Mouse (Mus musculus) small intestine, adult 2 months (tissue): ENCODE results near the gene Cse1l. TPM values are rescaled to one million over a fixed set of nuclear protein-coding genes. Genes with fewer than 3 reads are reported as not detected.

Source experiments
- H3K27ac ChIP-seq: fragments of 200-500 bp; 2 replicates; pipeline ENCODE4 v1.5.1; 2012; ENCODE audit warnings: low read depth, low read length, control low read depth, inconsistent platforms; ENCODE audit not compliant: insufficient read depth
- H3K27me3 ChIP-seq: fragments of 200-500 bp; 2 replicates; pipeline ENCODE4 v1.6.1; 2012; ENCODE audit warnings: mild to moderate bottlenecking, moderate library complexity, low read length, inconsistent platforms; ENCODE audit not compliant: control insufficient read depth, insufficient read depth
- H3K36me3 ChIP-seq: fragments of 200-500 bp; 2 replicates; pipeline ENCODE4 v1.6.1; 2012; ENCODE audit warnings: mild to moderate bottlenecking, low read length, control low read depth, inconsistent platforms; ENCODE audit not compliant: control insufficient read depth, insufficient read depth
- H3K4me1 ChIP-seq: fragments of 200-500 bp; 2 replicates; pipeline ENCODE4 v1.6.1; 2012; ENCODE audit warnings: low read length, inconsistent platforms, mixed read lengths; ENCODE audit not compliant: control insufficient read depth, insufficient read depth, insufficient read length
- H3K4me3 ChIP-seq: fragments of 200-500 bp; 2 replicates; pipeline ENCODE4 v1.5.1; 2012; ENCODE audit warnings: low read depth, mild to moderate bottlenecking, control low read depth, inconsistent platforms, low read length, moderate library complexity
- CTCF ChIP-seq: fragments of 200-500 bp; IDR thresholded peaks from 2 replicates; pipeline ENCODE4 v1.5.1; 2012; ENCODE audit warnings: low read depth, mild to moderate bottlenecking, control low read depth, inconsistent platforms, low read length, moderate library complexity, mixed read lengths; ENCODE audit not compliant: insufficient replicate concordance, insufficient read length; ENCODE audit errors: extremely low read depth
- POLR2A ChIP-seq: fragments of 200-500 bp; IDR thresholded peaks from 2 replicates; pipeline ENCODE4 v1.6.1; 2012; ENCODE audit warnings: low read depth, mild to moderate bottlenecking, control low read depth, inconsistent platforms, low read length, moderate library complexity
- WGBS: fragments of 180-500 bp; shearing (Covaris S2); methylation state at CpG from one replicate; pipeline ENCODE4 v1.1.7; 2018; 5-methylcytosine and 5-hydroxymethylcytosine counted together
- polyA plus RNA-seq: library from polyadenylated mRNA; depleted of rRNA; stranded (reverse); fragments of >200 nt; gene quantifications from 2 replicates; pipeline ENCODE4 v1.2.3, GENCODE M21; 2012

Gene Cse1l
- polyA plus RNA-seq, 1 experiment, result 3.5 TPM

- H3K27me3 ChIP-seq, result no peaks in the 10 kb centered on the region
- no peak overlapping the region for H3K27ac ChIP-seq
- no peaks in the 10 kb centered on the region for H3K4me1 ChIP-seq
- 67% methylated on average over 3 of the region's 3 CpGs for WGBS
- no peak overlapping the region for H3K4me3 ChIP-seq
- peaks cover 13% of the 10 kb centered on the region for H3K36me3 ChIP-seq
- TF ChIP-seq POLR2A, result no peak
- no peak for TF ChIP-seq CTCF
Measured at GRCm38 (mm10) chr2:166899746-166900145, 6.1 kb upstream of the Cse1l start.

GRCm38 (mm10) chr2:166900792-166901505 is 4.9 kb upstream of the Cse1l start:
- 87% methylated on average over 8 of the region's 8 CpGs for WGBS
- no peak for TF ChIP-seq CTCF
- no peak for TF ChIP-seq POLR2A
- Histone ChIP-seq H3K27ac (no peak overlapping the region), H3K27me3 (no peaks in the 10 kb centered on the region), H3K4me3 (no peak overlapping the region), H3K4me1 (no peaks in the 10 kb centered on the region; the same call in 1 of the 2 replicates), H3K36me3 (peaks cover 7% of the 10 kb centered on the region)

DNA sequence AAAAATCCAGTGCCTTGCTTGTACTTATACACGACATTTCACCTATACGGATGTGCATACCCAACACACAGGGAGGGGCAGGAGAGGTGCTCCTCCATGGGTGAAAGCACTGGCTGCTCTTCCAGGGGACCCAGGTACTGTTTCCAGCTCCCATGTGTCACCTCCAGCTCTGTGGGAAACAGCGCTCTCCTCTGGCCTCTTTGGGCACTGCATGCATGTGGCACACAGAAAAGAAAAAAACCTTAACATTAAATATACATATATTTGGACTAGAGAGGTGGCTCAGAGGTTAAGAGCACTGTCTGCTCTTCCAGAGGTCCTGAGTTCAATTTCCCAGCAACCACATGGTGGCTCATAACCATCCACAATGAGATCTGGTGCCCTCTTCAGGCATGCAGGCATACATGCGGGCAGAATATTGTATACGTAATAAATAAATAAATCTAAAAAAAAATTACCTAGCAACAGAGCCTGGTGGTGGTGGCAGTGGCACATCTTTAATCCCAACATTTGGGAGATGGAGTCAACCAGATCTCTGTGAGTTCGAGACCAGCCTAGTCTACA is 2.0 kb upstream of the Cse1l start:
- TF ChIP-seq CTCF (no peak; the same call in 1 of the 2 replicates), POLR2A (no peak)
- no peaks in the 10 kb centered on the region for H3K27me3 ChIP-seq
- 90% methylated on average over 6 of the region's 6 CpGs for WGBS
- no peaks in the 10 kb centered on the region; the same call in 1 of the 2 replicates for H3K4me1 ChIP-seq
- H3K4me3 ChIP-seq, result no peak overlapping the region
- no peak overlapping the region for H3K27ac ChIP-seq
- no peaks in the 10 kb centered on the region; the same call in 1 of the 2 replicates for H3K36me3 ChIP-seq

- Histone ChIP-seq H3K4me1 (no peaks in the 10 kb centered on the region; the same call in 1 of the 2 replicates), H3K4me3 (peak overlapping the region; percentile 90), H3K27me3 (no peaks in the 10 kb centered on the region), H3K27ac (peak overlapping the region; percentile 53), H3K36me3 (peaks cover 2% of the 10 kb centered on the region; the same call in 1 of the 2 replicates)
- TF ChIP-seq POLR2A, result no peak
- no peak for TF ChIP-seq CTCF
- WGBS, result under 1% methylated on average over 28 of the region's 28 CpGs
Measured at GRCm38 (mm10) chr2:166906523-166907182, 813 bp downstream of the Cse1l start.

DNA sequence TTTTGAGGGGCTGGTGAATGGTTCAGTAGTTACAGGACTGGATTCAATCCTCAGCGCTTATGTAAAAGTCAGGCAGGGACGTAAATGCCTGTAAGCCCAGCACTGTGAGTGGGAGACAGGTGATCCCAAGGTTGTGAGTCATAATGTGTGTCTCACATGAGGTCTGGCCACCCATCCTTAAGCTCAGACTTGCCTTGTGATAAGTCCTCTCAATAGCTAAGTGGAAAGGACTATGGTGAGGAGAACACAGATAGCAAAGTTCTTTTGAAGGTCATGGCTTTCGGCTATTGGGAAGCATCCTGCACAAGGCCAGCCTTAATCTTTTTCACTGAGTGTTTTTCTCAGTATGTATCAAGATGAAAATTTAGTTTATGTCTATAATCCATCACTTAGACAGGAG is 3.9 kb downstream of the Cse1l start:
- H3K27ac ChIP-seq, result no peak overlapping the region
- H3K4me1 ChIP-seq, result no peaks in the 10 kb centered on the region; the same call in 1 of the 2 replicates
- 92% methylated on average over 3 of the region's 3 CpGs for WGBS
- peaks cover 2% of the 10 kb centered on the region; the same call in 1 of the 2 replicates for H3K36me3 ChIP-seq
- TF ChIP-seq CTCF (no peak), POLR2A (no peak)
- no peaks in the 10 kb centered on the region for H3K27me3 ChIP-seq
- H3K4me3 ChIP-seq, result no peak overlapping the region

DNA sequence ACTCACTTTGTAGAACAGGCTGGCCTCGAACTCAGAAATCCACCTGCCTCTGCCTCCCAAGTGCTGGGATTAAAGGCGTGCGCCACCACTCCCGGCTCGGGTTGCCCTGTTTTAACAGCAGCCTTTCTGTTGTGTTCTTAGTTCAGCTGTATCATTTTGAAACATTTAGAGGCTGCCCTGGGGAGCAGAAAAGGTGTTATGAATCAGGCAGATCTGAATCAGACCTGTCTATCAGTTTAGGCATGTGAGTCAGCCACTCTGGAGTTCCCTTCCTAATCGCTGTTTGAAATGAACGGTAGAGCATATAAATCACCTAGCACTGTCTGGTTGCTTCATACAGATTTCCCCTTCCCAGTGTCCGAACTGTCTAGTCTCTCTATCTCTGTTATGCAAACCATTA is 4.7 kb downstream of the Cse1l start:
- H3K4me3 ChIP-seq, result no peak overlapping the region
- H3K27me3 ChIP-seq, result no peaks in the 10 kb centered on the region
- TF ChIP-seq POLR2A, result no peak
- TF ChIP-seq CTCF, result no peak
- H3K4me1 ChIP-seq, result no peaks in the 10 kb centered on the region; the same call in 1 of the 2 replicates
- 85% methylated on average over 8 of the region's 8 CpGs for WGBS
- peaks cover 2% of the 10 kb centered on the region; the same call in 1 of the 2 replicates for H3K36me3 ChIP-seq
- H3K27ac ChIP-seq, result no peak overlapping the region

DNA sequence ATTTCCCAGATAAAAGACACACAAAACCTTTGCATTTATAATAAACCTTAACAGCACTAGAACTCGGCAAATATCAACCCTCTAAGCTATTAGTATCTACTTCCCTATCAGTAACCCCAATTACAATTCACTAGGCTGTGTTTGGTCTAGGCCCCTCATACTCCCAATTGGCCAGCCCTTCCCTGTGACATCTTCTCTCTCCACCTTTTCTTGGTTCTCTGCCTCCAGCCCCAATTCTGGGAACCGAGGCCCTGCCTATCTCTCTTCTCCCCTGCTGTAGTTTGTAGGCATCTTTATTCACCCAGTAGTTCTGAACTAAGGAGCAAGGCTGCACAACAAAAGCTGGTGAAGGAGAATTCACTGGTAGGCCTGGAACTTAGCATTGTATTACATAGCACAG is 18.1 kb downstream of the Cse1l start:
- H3K4me1 ChIP-seq, result no peaks in the 10 kb centered on the region
- H3K27me3 ChIP-seq, result no peaks in the 10 kb centered on the region
- peaks cover 44% of the 10 kb centered on the region for H3K36me3 ChIP-seq
- 61% methylated on average over 2 of the region's 2 CpGs for WGBS
- no peak overlapping the region for H3K4me3 ChIP-seq
- no peak for TF ChIP-seq POLR2A
- no peak for TF ChIP-seq CTCF
- H3K27ac ChIP-seq, result no peak overlapping the region
